Mouse (Mus musculus) gastrocnemius, adult 2 months (tissue): ENCODE results near the gene Nfyb. TPM values are rescaled to one million over a fixed set of nuclear protein-coding genes. Genes with fewer than 3 reads are reported as not detected.

Source experiments
- DNase-seq: peaks from one replicate; pipeline ENCODE4 v3.0.0; 2022
- H3K27ac ChIP-seq: fragments of 200-600 bp; 2 replicates; pipeline ENCODE4 v1.8.1; 2022; ENCODE audit warnings: mild to moderate bottlenecking
- H3K4me3 ChIP-seq: fragments of 200-600 bp; 2 replicates; pipeline ENCODE4 v1.8.1; 2022; ENCODE audit warnings: mild to moderate bottlenecking, moderate library complexity
- CTCF ChIP-seq: fragments of 200-600 bp; IDR thresholded peaks from 2 replicates; pipeline ENCODE4 v1.8.1; 2022; ENCODE audit warnings: antibody characterized with exemption, mild to moderate bottlenecking, moderate library complexity
- intact Hi-C: fragments of 180-260 bp; cut with DNase I; formaldehyde crosslinking; loops from one replicate; pipeline ENCODE4 v1.15.1; 2025
- long read RNA-seq, 2 experiments: library from polyadenylated mRNA; stranded (forward); transcript quantifications; one replicate each; pipeline ENCODE4 v2.0.0; 2021
- total RNA-seq, 2 experiments: library from RNA; stranded (reverse); gene quantifications; 2 replicates each; pipeline ENCODE4 v1.2.3; 2021

Gene Nfyb
- 10 to 100 TPM; 31.7 to 37.5 TPM for total RNA-seq
- long read RNA-seq, experiment 1, transcript Nfyb-204 (8 exons, 2,554 nt) = major isoform, 16 of 53 reads
- long read RNA-seq, experiment 1, partial matches to known transcripts = 2 of 53 reads
- long read RNA-seq, experiment 1, other reads (novel, unspliced or antisense) = 35 of 53 reads
- long read RNA-seq, experiment 2, transcript Nfyb-204 (8 exons, 2,554 nt) = major isoform, 18 of 68 reads
- long read RNA-seq, experiment 2, partial matches to known transcripts = 14 of 68 reads
- long read RNA-seq, experiment 2, other reads (novel, unspliced or antisense) = 36 of 68 reads

- intact Hi-C loops = loop anchor here (1.0 to 5.0 kb wide), 2 partner anchors 65 to 93 kb away; no protein-coding TSS in a partner anchor
- TF ChIP-seq CTCF = no peak
- Histone ChIP-seq H3K4me3 (peak within 1 kb of the TSS; percentile 88), H3K27ac (peak within 1 kb of the TSS; percentile 92)
- peak; percentile 98 for DNase-seq
These were observed at the start of gene Nfyb for GRCm38 (mm10) chr10:82763840-82764631. Gene Nfyb (minus strand): TSS chr10:82764144.

- H3K27ac ChIP-seq = peak overlapping the region; percentile 8; the same call in 1 of the 2 replicates
- DNase-seq = peak; percentile 85
- intact Hi-C loops = loop anchor here (2.0 kb wide), 1 partner anchor 89 kb away; no protein-coding TSS in a partner anchor
- H3K4me3 ChIP-seq = peak overlapping the region; percentile 75
- TF ChIP-seq CTCF = peak; percentile 73
These were observed 48.0 kb upstream of the Nfyb start for GRCm38 (mm10) chr10:82811855-82812431.

- peak overlapping the region; percentile 5; the same call in 1 of the 2 replicates for H3K27ac ChIP-seq
- TF ChIP-seq CTCF = no peak
- H3K4me3 ChIP-seq = no peak overlapping the region
- DNase-seq = no peak
- intact Hi-C loops = no loop called here
These were observed 45.4 kb upstream of the Nfyb start for GRCm38 (mm10) chr10:82809352-82809751.

GRCm38 (mm10) chr10:82808891-82809290 is 44.9 kb upstream of the Nfyb start:
- no peak overlapping the region for H3K27ac ChIP-seq
- DNase-seq = no peak
- intact Hi-C loops = no loop called here
- no peak overlapping the region for H3K4me3 ChIP-seq
- no peak for TF ChIP-seq CTCF

- intact Hi-C loops = no loop called here
- no peak for TF ChIP-seq CTCF
- Histone ChIP-seq H3K4me3 (no peak overlapping the region), H3K27ac (no peak overlapping the region)
- no peak for DNase-seq
These were observed 44.2 kb upstream of the Nfyb start for GRCm38 (mm10) chr10:82808155-82808554.

- Histone ChIP-seq H3K27ac (peak overlapping the region; percentile 70), H3K4me3 (no peak overlapping the region)
- intact Hi-C loops = loop anchor here (2.0 kb wide), 1 partner anchor 52 kb away; no protein-coding TSS in a partner anchor
- DNase-seq = peak; percentile 67
- no peak for TF ChIP-seq CTCF
These were observed 43.3 kb upstream of the Nfyb start for GRCm38 (mm10) chr10:82807238-82807637.

GRCm38 (mm10) chr10:82806414-82806813 is 42.5 kb upstream of the Nfyb start:
- DNase-seq = no peak
- Histone ChIP-seq H3K4me3 (no peak overlapping the region), H3K27ac (peak overlapping the region; percentile 70; the same call in 1 of the 2 replicates)
- intact Hi-C loops = loop anchor here (2.0 kb wide), 1 partner anchor 52 kb away; no protein-coding TSS in a partner anchor
- no peak for TF ChIP-seq CTCF

GRCm38 (mm10) chr10:82805111-82805510 is 41.2 kb upstream of the Nfyb start:
- Histone ChIP-seq H3K4me3 (no peak overlapping the region), H3K27ac (no peak overlapping the region)
- no peak for DNase-seq
- no peak for TF ChIP-seq CTCF
- intact Hi-C loops = no loop called here

- TF ChIP-seq CTCF = no peak
- intact Hi-C loops = no loop called here
- Histone ChIP-seq H3K4me3 (no peak overlapping the region), H3K27ac (no peak overlapping the region)
- DNase-seq = no peak
These were observed 40.5 kb upstream of the Nfyb start for GRCm38 (mm10) chr10:82804396-82804795.

- Histone ChIP-seq H3K4me3 (no peak overlapping the region), H3K27ac (no peak overlapping the region)
- intact Hi-C loops = no loop called here
- no peak for TF ChIP-seq CTCF
- no peak for DNase-seq
These were observed 36.1 kb upstream of the Nfyb start for GRCm38 (mm10) chr10:82800094-82800493.

- intact Hi-C loops = no loop called here
- Histone ChIP-seq H3K4me3 (no peak overlapping the region), H3K27ac (no peak overlapping the region)
- DNase-seq = no peak
- TF ChIP-seq CTCF = no peak
These were observed 34.5 kb upstream of the Nfyb start for GRCm38 (mm10) chr10:82798312-82798933.

- no peak overlapping the region for H3K4me3 ChIP-seq
- no peak for DNase-seq
- H3K27ac ChIP-seq = no peak overlapping the region
- no peak for TF ChIP-seq CTCF
- intact Hi-C loops = no loop called here
These were observed 33.2 kb upstream of the Nfyb start for GRCm38 (mm10) chr10:82797119-82797491.
